Mouse (Mus musculus) kidney, embryonic 15.5 days (tissue): ENCODE measurements around the gene Samd1. TPM values are rescaled to one million over a fixed set of nuclear protein-coding genes. Genes with fewer than 3 reads are reported as not detected.
A peak's percentile ranks its signal among the peaks of the same experiment; 100 is the strongest.
"Not testable (repeated sequence)": the region's sequence is repeated elsewhere in the genome, so short reads cannot be mapped to it uniquely, and the experiment has no call there.

ENCODE experiments used
- ATAC-seq: fragments of 200-750 bp; cut with Nextera tagmentation; replicated peaks from 2 replicates; pipeline ENCODE4 v1.8.0; 2017; ENCODE audit warnings: moderate TSS enrichment; ENCODE audit not compliant: low FRiP score
- H3K27ac ChIP-seq: fragments of 300-500 bp; sonication (generic); 2 replicates; pipeline ENCODE4 v1.5.1; 2015; ENCODE audit warnings: mild to moderate bottlenecking, inconsistent platforms
- H3K27me3 ChIP-seq: fragments of 300-500 bp; sonication (generic); 2 replicates; pipeline ENCODE4 v1.6.1; 2015; ENCODE audit warnings: inconsistent platforms
- H3K36me3 ChIP-seq: fragments of 300-500 bp; sonication (generic); 2 replicates; pipeline ENCODE4 v1.6.1; 2015; ENCODE audit warnings: inconsistent platforms
- H3K4me1 ChIP-seq: fragments of 300-500 bp; sonication (generic); 2 replicates; pipeline ENCODE4 v1.6.1; 2015; ENCODE audit warnings: inconsistent platforms
- H3K4me2 ChIP-seq: fragments of 300-500 bp; sonication (generic); 2 replicates; pipeline ENCODE4 v1.6.1; 2015; ENCODE audit warnings: moderate library complexity, mild to moderate bottlenecking, inconsistent platforms
- H3K4me3 ChIP-seq: fragments of 300-500 bp; sonication (generic); replicated peaks from 2 replicates; pipeline ENCODE4 v1.5.1; 2015; ENCODE audit warnings: mild to moderate bottlenecking, inconsistent platforms
- H3K9ac ChIP-seq: fragments of 300-500 bp; sonication (generic); 2 replicates; pipeline ENCODE4 v1.6.1; 2015; ENCODE audit warnings: mild to moderate bottlenecking, inconsistent platforms
- H3K9me3 ChIP-seq: fragments of 300-500 bp; sonication (generic); replicated peaks from 2 replicates; pipeline ENCODE4 v1.6.1; 2016; ENCODE audit warnings: inconsistent platforms
- WGBS: fragments of 180-500 bp; shearing (Covaris S2); methylation state at CpG from one replicate; pipeline ENCODE4 v1.1.7; 2015; ENCODE audit warnings: mixed read lengths; 5-methylcytosine and 5-hydroxymethylcytosine counted together
- polyA plus RNA-seq: library from polyadenylated mRNA; unstranded; fragments of >200 nt; fragmentation: Nextera tagmentation; extraction: Ambion mirVana; gene quantifications from 2 replicates; pipeline ENCODE4 v1.2.1, GENCODE M21; 2015

The Samd1 gene
- polyA plus RNA-seq, 1 experiment from 2014 or later, result 11.5 TPM

GRCm38 (mm10) chr8:83973161-83974031, 24.1 kb upstream of the Samd1 start:
- Histone ChIP-seq H3K4me3 (peak overlapping the region; percentile 99), H3K36me3 (peaks cover 13% of the 10 kb centered on the region), H3K4me1 (peaks cover 45% of the 10 kb centered on the region), H3K27ac (peak overlapping the region; percentile 80), H3K27me3 (no peaks in the 10 kb centered on the region), H3K4me2 (peak overlapping the region; percentile 95), H3K9ac (peak overlapping the region; percentile 94), H3K9me3 (no peaks in the 10 kb centered on the region)
- no peak; the same call in 1 of the 2 replicates for ATAC-seq
- 2% methylated on average over 37 of the region's 37 CpGs for WGBS

DNA sequence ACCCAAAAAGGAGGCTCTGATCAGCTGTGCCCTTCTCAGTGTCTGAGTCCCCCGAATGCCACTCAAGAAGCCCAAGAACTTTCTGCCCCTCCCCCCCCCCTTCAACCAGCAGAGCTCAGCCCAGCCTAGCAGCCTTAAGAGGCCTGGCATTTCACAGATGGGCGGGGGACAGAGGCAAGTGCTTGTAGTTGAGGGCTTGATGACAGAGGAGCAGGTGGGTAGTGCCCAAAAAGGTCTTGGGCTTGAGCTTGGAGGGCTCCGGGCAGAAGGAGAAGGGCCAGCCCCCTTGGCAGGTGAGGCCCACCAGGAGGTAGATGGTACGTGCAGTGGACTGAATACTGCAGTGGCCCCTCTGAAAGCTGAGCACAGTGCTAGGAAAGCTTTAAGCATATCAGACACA, 23.0 kb upstream of the Samd1 start:
- peak overlapping the region; percentile 99 for H3K4me3 ChIP-seq
- peak overlapping the region; percentile 95 for H3K4me2 ChIP-seq
- peak overlapping the region; percentile 94; the same call in 1 of the 2 replicates for H3K9ac ChIP-seq

GRCm38 (mm10) chr8:83976101-83976630, 21.3 kb upstream of the Samd1 start:
- ATAC-seq, result no peak
- Histone ChIP-seq H3K9ac (no peak overlapping the region), H3K4me3 (no peak overlapping the region), H3K27me3 (no peaks in the 10 kb centered on the region), H3K4me2 (no peak overlapping the region), H3K27ac (no peak overlapping the region), H3K4me1 (peaks cover 47% of the 10 kb centered on the region), H3K36me3 (peaks cover 14% of the 10 kb centered on the region), H3K9me3 (no peaks in the 10 kb centered on the region)
- 76% methylated on average over 4 of the region's 4 CpGs for WGBS

More for the DNA sequence above, 23.0 kb upstream of the Samd1 start:
- peaks cover 7% of the 10 kb centered on the region for H3K36me3 ChIP-seq
- H3K9me3 ChIP-seq, result no peaks in the 10 kb centered on the region
- no peaks in the 10 kb centered on the region for H3K27me3 ChIP-seq
- H3K27ac ChIP-seq, result no peak overlapping the region
- 85% methylated on average over 4 of the region's 4 CpGs for WGBS
- peaks cover 47% of the 10 kb centered on the region for H3K4me1 ChIP-seq
- no peak for ATAC-seq

DNA sequence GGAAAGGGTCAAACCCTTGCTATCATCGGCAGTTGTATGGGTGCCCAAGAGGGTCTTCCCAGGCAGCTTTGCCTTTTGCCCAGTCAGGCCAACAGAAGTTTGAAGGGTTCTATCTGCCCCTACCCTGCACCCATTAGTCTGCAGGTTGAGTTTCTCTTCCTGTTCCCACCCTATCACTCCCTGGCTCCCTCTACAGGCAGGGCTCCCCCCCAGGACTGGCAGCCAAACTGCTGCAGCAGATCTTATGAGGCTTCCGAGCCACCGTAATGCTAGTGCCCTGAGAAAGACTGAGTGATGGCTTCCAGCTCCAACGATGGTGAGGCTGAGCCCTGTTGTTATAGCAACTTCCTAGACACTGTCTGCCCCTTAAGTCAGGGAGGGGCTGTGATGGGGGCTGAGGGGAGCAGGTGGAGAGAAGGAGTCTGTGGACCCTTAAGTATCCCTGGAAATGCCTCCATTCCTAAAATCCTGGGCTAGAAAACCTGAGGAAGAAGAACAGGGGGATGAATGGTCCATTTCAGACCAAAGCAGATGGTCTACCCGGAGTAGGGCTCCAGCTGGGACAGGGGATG, 20.6 kb upstream of the Samd1 start:
- Histone ChIP-seq H3K27ac (peak overlapping the region; percentile 57; the same call in 1 of the 2 replicates), H3K4me2 (no peak overlapping the region), H3K4me3 (no peak overlapping the region), H3K9me3 (no peaks in the 10 kb centered on the region), H3K36me3 (peaks cover 21% of the 10 kb centered on the region), H3K4me1 (peaks cover 43% of the 10 kb centered on the region), H3K27me3 (no peaks in the 10 kb centered on the region), H3K9ac (no peak overlapping the region)
- 84% methylated on average over 5 of the region's 5 CpGs for WGBS
- no peak for ATAC-seq

DNA sequence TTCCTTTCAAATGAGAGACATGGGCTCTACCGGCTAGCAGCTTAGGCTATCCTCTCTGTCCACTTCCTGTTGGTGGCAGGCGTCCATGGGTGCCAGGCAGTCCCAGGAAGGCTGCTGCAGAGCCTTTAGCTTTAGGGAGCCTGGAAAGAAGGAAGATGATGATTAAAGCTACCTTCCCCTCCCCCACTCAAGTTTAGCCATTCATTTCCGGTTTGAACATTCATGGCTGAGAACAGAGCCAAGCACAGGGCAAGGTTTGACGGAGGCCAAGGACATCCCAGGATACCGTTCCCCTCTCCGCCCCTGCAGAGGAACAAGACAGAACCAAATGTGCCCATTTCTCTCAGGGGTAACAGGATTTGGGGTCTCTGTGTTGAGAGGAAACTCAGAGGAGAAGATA, 19.8 kb upstream of the Samd1 start:
- Histone ChIP-seq H3K9ac (no peak overlapping the region), H3K27me3 (no peaks in the 10 kb centered on the region), H3K36me3 (peaks cover 28% of the 10 kb centered on the region), H3K4me3 (no peak overlapping the region), H3K9me3 (no peaks in the 10 kb centered on the region), H3K4me2 (no peak overlapping the region), H3K27ac (peak overlapping the region; percentile 57), H3K4me1 (peaks cover 41% of the 10 kb centered on the region)
- WGBS, result 53% methylated on average over 6 of the region's 6 CpGs
- no peak for ATAC-seq

GRCm38 (mm10) chr8:83978200-83978599, 19.3 kb upstream of the Samd1 start:
- 70% methylated on average over 9 of the region's 9 CpGs for WGBS
- Histone ChIP-seq H3K9me3 (no peaks in the 10 kb centered on the region), H3K27ac (peak overlapping the region; percentile 57; the same call in 1 of the 2 replicates), H3K4me1 (peaks cover 40% of the 10 kb centered on the region), H3K9ac (no peak overlapping the region), H3K4me2 (no peak overlapping the region), H3K4me3 (no peak overlapping the region), H3K36me3 (peaks cover 34% of the 10 kb centered on the region), H3K27me3 (no peaks in the 10 kb centered on the region)
- ATAC-seq, result no peak

GRCm38 (mm10) chr8:83980250-83980649, 17.2 kb upstream of the Samd1 start:
- no peak for ATAC-seq
- Histone ChIP-seq H3K27me3 (no peaks in the 10 kb centered on the region), H3K4me1 (peaks cover 22% of the 10 kb centered on the region), H3K9ac (no peak overlapping the region), H3K4me2 (no peak overlapping the region), H3K9me3 (no peaks in the 10 kb centered on the region), H3K36me3 (peaks cover 53% of the 10 kb centered on the region), H3K27ac (no peak overlapping the region), H3K4me3 (no peak overlapping the region)
- 85% methylated on average over 1 of the region's 1 CpGs for WGBS

- no peak for ATAC-seq
- Histone ChIP-seq H3K4me1 (peaks cover 22% of the 10 kb centered on the region), H3K27me3 (no peaks in the 10 kb centered on the region), H3K9ac (no peak overlapping the region), H3K4me2 (no peak overlapping the region), H3K27ac (no peak overlapping the region), H3K9me3 (no peaks in the 10 kb centered on the region), H3K36me3 (peaks cover 58% of the 10 kb centered on the region), H3K4me3 (no peak overlapping the region)
- WGBS, result 88% methylated on average over 8 of the region's 8 CpGs
Observed at GRCm38 (mm10) chr8:83980845-83981244, 16.6 kb upstream of the Samd1 start.

DNA sequence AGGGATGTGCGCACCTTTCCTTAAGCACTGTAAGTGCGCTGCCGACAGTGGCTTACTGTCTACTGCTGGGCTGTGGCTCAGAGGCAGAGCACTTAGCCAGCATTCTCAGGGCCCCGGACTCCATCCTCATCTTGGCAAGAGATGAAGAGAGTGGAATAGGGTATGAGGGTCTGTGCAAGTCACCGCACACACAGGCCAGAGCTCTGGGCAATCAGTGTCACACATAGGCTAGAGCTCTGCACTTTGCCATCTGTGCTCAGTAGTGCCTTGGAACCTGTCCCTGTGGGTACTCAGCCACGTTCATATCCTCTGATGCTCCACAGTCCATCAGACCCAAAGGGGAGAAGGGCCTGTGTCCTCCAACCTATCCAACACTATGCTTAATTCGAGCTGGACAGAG, 15.9 kb upstream of the Samd1 start:
- H3K27me3 ChIP-seq, result no peaks in the 10 kb centered on the region
- ATAC-seq, result no peak
- peaks cover 65% of the 10 kb centered on the region for H3K36me3 ChIP-seq
- no peaks in the 10 kb centered on the region for H3K9me3 ChIP-seq
- H3K4me2 ChIP-seq, result no peak overlapping the region
- no peak overlapping the region for H3K9ac ChIP-seq
- WGBS, result 90% methylated on average over 7 of the region's 7 CpGs
- no peak overlapping the region for H3K4me3 ChIP-seq
- no peak overlapping the region for H3K27ac ChIP-seq
- peaks cover 20% of the 10 kb centered on the region for H3K4me1 ChIP-seq

DNA sequence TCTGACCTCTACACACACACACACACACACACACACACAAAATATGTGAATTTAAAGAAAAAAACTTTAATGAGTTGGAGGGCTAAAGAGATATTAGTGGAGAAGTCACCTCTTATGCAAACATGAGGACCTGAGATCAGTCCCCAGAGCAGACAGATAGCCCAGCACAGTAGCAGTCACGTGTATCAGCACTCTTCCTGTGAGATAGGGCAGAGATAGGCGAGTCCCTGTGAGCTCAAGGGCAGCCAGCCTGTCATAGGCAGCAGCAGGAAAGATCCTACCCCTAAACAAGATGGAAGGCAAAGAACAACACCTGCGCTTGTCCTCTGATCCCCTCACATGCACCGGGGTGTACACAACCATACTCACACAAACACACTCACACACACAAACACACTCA, 15.0 kb upstream of the Samd1 start:
- no peak for ATAC-seq
- Histone ChIP-seq H3K9me3 (no peaks in the 10 kb centered on the region), H3K27ac (no peak overlapping the region), H3K36me3 (peaks cover 75% of the 10 kb centered on the region), H3K4me2 (no peak overlapping the region), H3K4me1 (peaks cover 11% of the 10 kb centered on the region), H3K4me3 (no peak overlapping the region), H3K9ac (no peak overlapping the region), H3K27me3 (no peaks in the 10 kb centered on the region)
- WGBS, result 91% methylated on average over 4 of the region's 4 CpGs

- not testable (repeated sequence) for ATAC-seq, H3K9me3 ChIP-seq, H3K4me2 ChIP-seq, H3K9ac ChIP-seq, H3K27ac ChIP-seq, H3K4me3 ChIP-seq, H3K4me1 ChIP-seq, H3K27me3 ChIP-seq
- peaks cover 82% of the 10 kb centered on the region for H3K36me3 ChIP-seq
- 95% methylated on average over 2 of the region's 2 CpGs for WGBS
Observed at GRCm38 (mm10) chr8:83983222-83983621, 14.2 kb upstream of the Samd1 start.

DNA sequence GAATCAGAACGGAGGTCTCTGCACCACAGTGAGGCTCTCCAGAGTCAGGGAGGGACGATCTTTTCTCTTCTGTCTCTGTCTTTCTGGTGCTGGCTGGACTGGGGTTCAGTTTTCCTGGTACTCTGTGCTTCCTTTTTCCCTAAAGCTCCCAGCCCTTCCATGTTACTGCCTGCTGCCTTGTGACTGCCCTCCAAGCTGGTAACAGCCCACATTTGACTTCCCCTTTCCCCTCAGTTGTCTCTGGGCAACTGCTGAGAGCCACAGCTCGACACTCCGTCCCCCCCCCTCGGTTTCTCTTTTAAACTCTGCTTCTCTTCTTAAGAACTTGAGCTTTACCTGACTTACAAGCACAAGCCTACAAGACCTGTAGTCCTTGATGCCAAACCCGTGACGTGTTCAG, 8.2 kb upstream of the Samd1 start:
- ATAC-seq, result no peak
- no peak overlapping the region for H3K9ac ChIP-seq
- H3K9me3 ChIP-seq, result no peaks in the 10 kb centered on the region
- H3K4me2 ChIP-seq, result no peak overlapping the region
- no peak overlapping the region for H3K27ac ChIP-seq
- H3K4me1 ChIP-seq, result no peaks in the 10 kb centered on the region; the same call in 1 of the 2 replicates
- peaks cover 92% of the 10 kb centered on the region for H3K36me3 ChIP-seq
- H3K27me3 ChIP-seq, result no peaks in the 10 kb centered on the region
- no peak overlapping the region for H3K4me3 ChIP-seq
- WGBS, result 91% methylated on average over 7 of the region's 7 CpGs
